Mouse (Mus musculus) hindbrain, embryonic 11.5 days (tissue): Measurements from ENCODE around the gene Pxylp1. TPM values are rescaled to one million over a fixed set of nuclear protein-coding genes. Genes with fewer than 3 reads are reported as not detected.

Source experiments
- ATAC-seq: fragments of 200-750 bp; cut with Nextera tagmentation; 2 replicates; pipeline ENCODE4 v1.8.0; 2017; ENCODE audit warnings: mild to moderate bottlenecking, moderate TSS enrichment, moderate library complexity; ENCODE audit not compliant: low FRiP score
- DNase-seq: peaks from one replicate; pipeline ENCODE4 v3.0.0-alpha.2; 2015; ENCODE audit warnings: low spot score
- H3K27ac ChIP-seq: fragments of 300-500 bp; sonication (generic); 2 replicates; pipeline ENCODE4 v1.5.1; 2014; ENCODE audit warnings: mild to moderate bottlenecking, low read depth, low read length
- H3K27me3 ChIP-seq: fragments of 300-500 bp; sonication (generic); 2 replicates; pipeline ENCODE4 v1.6.1; 2014; ENCODE audit warnings: mild to moderate bottlenecking, low read length, moderate library complexity, mixed read lengths; ENCODE audit not compliant: control insufficient read depth, insufficient read depth
- H3K36me3 ChIP-seq: fragments of 300-500 bp; sonication (generic); 2 replicates; pipeline ENCODE4 v1.6.1; 2014; ENCODE audit warnings: mild to moderate bottlenecking, low read length, moderate library complexity, mixed read lengths; ENCODE audit not compliant: control insufficient read depth, insufficient read depth
- H3K4me1 ChIP-seq: fragments of 300-500 bp; sonication (generic); replicated peaks from 2 replicates; pipeline ENCODE4 v1.6.1; 2014; ENCODE audit warnings: low read length, mixed read lengths; ENCODE audit not compliant: control insufficient read depth, insufficient read depth
- H3K4me2 ChIP-seq: fragments of 300-500 bp; sonication (generic); replicated peaks from 2 replicates; pipeline ENCODE4 v1.6.1; 2014; ENCODE audit warnings: mild to moderate bottlenecking, low read depth, low read length
- H3K4me3 ChIP-seq: fragments of 300-500 bp; sonication (generic); 2 replicates; pipeline ENCODE4 v1.5.1; 2014; ENCODE audit warnings: low read depth, low read length
- H3K9ac ChIP-seq: fragments of 300-500 bp; sonication (generic); 2 replicates; pipeline ENCODE4 v1.6.1; 2014; ENCODE audit warnings: low read depth, low read length
- H3K9me3 ChIP-seq: fragments of 300-500 bp; sonication (generic); 2 replicates; pipeline ENCODE4 v1.6.1; 2016; ENCODE audit warnings: low read length; ENCODE audit not compliant: control insufficient read depth
- WGBS: fragments of 180-500 bp; shearing (Covaris S2); extraction: QIAGEN DNeasy Blood & Tissue Kit; methylation state at CpG from one replicate; pipeline ENCODE4 v1.1.7; 2014; 5-methylcytosine and 5-hydroxymethylcytosine counted together
- polyA plus RNA-seq: library from polyadenylated mRNA; unstranded; fragments of >200 nt; fragmentation: Nextera tagmentation; extraction: Ambion mirVana; gene quantifications from 2 replicates; pipeline ENCODE4 v1.2.1, GENCODE M21; 2014

The Pxylp1 gene
- polyA plus RNA-seq, 1 experiment from 2014 or later = 40.3 TPM

DNA sequence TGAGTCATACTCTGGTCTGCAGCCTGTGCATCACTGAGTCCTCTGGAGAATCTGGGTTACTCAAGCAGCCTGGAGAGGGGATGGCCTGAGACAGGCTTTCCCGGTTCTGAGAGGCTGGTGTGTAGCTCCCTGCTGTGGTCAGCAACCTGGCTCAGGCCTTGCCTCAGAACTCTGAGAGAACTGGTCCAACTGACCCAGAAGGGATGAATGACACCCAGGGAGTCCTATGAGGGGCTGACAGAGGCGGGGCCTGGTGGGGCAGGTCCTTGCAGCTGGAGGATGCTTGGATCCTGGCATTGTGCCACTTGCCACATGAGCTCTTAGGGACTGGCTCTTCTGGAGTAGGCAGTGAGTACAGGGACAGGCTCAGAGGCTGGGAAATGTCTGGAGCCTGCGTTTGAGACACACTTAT lies 47.7 kb downstream of the Pxylp1 start:
- H3K36me3 ChIP-seq = no peaks in the 10 kb centered on the region
- no peaks in the 10 kb centered on the region for H3K9me3 ChIP-seq
- H3K4me3 ChIP-seq = no peak overlapping the region
- no peaks in the 10 kb centered on the region; the same call in none of the 2 replicates for H3K4me1 ChIP-seq
- DNase-seq = no peak
- H3K9ac ChIP-seq = no peak overlapping the region
- 65% methylated on average over 3 of the region's 3 CpGs for WGBS
- no peaks in the 10 kb centered on the region for H3K27me3 ChIP-seq
- no peak for ATAC-seq
- no peak overlapping the region for H3K4me2 ChIP-seq
- no peak overlapping the region for H3K27ac ChIP-seq

DNA sequence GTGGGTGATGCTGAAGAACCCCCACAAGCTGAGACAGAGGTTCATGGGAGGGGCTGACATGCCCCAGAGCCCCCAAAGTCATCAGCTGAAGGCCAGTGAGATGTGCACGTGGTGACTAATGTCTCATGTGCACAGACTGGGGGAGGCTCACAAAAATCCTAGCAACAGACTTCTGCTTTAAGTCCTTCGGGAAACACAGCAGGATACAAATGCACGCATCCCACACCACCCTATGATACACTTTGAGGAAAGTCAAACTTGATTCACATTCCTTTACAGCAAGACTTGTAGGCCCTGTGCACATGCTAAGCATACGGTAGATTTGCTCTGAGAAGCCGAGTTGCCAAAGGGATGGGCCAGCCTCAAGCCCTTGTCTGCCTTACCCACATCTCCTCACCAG lies 53.1 kb downstream of the Pxylp1 start:
- Histone ChIP-seq H3K4me2 (no peak overlapping the region), H3K27me3 (no peaks in the 10 kb centered on the region), H3K9me3 (no peaks in the 10 kb centered on the region), H3K36me3 (no peaks in the 10 kb centered on the region), H3K4me3 (no peak overlapping the region), H3K9ac (no peak overlapping the region), H3K27ac (no peak overlapping the region), H3K4me1 (peaks cover 4% of the 10 kb centered on the region; the same call in 1 of the 2 replicates)
- no peak for DNase-seq
- no peak for ATAC-seq
- 88% methylated on average over 5 of the region's 5 CpGs for WGBS

DNA sequence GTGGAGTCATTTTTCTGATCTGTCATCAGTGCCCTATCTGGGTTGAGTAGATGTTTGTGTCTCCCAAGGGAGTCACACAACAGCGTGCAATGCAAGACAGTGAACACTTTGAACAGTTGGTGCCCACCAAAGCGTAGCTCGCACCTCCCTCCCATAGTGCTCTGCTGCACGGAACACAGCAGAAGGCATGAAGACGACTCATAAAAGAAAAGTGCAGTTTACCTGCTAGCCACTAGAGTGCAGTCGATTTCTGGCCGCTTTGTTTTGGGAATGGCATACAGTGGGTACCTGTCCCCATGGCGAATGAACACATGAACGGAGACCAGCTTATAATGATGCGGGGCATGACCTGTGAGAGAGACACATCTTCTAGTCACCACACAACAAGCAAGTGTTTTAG lies 53.6 kb downstream of the Pxylp1 start:
- DNase-seq = peak; percentile 54
- no peaks in the 10 kb centered on the region for H3K27me3 ChIP-seq
- peak overlapping the region; percentile 75; the same call in 1 of the 2 replicates for H3K27ac ChIP-seq
- peaks cover 4% of the 10 kb centered on the region; the same call in 1 of the 2 replicates for H3K4me1 ChIP-seq
- H3K9ac ChIP-seq = no peak overlapping the region
- H3K9me3 ChIP-seq = no peaks in the 10 kb centered on the region
- 42% methylated on average over 10 of the region's 10 CpGs for WGBS
- no peak overlapping the region for H3K4me3 ChIP-seq
- H3K4me2 ChIP-seq = no peak overlapping the region
- H3K36me3 ChIP-seq = no peaks in the 10 kb centered on the region
- peak; percentile 34; the same call in 1 of the 2 replicates for ATAC-seq

DNA sequence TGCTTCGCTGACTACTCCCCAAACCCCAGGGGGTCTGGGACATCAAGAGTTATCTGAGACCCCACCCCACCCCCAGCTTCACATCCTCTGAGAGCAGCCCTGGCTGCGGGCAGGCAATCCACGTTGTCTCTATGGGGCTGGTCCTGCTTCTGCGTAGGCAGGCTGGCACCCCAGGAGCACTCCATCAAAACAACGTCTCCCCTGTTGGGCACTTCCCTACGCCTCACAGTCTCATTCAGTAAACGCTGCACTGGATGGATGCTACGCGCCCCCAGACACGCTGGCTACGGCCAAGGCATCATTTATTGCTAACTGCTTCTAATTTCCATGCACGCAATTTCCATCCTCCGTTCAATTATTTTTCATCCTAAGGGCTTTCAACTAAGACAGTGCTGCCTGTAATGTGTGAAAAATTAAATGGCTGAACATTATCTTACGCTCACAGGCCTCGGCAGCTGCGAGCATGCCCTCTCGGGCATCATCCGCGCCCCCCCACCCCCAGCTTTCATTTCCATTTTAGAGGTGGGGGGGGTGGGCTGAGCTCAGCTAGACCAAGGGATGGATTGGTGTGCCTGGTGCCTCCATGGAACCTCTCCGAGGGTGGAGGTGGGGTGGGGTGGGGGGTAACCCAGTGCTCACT lies 54.6 kb downstream of the Pxylp1 start:
- H3K4me1 ChIP-seq = peaks cover 4% of the 10 kb centered on the region; the same call in 1 of the 2 replicates
- 0 out of 2 replicates have a peak overlapping the region, but pooled peaks have one; percentile 31 for H3K9ac ChIP-seq
- DNase-seq (no peak), ATAC-seq (peak; percentile 53)
- H3K27me3 ChIP-seq = no peaks in the 10 kb centered on the region
- H3K36me3 ChIP-seq = no peaks in the 10 kb centered on the region
- H3K9me3 ChIP-seq = no peaks in the 10 kb centered on the region
- WGBS = 28% methylated on average over 20 of the region's 20 CpGs
- peak overlapping the region; percentile 19; the same call in 1 of the 2 replicates for H3K4me2 ChIP-seq
- H3K27ac ChIP-seq = peak overlapping the region; percentile 75
- no peak overlapping the region for H3K4me3 ChIP-seq

DNA sequence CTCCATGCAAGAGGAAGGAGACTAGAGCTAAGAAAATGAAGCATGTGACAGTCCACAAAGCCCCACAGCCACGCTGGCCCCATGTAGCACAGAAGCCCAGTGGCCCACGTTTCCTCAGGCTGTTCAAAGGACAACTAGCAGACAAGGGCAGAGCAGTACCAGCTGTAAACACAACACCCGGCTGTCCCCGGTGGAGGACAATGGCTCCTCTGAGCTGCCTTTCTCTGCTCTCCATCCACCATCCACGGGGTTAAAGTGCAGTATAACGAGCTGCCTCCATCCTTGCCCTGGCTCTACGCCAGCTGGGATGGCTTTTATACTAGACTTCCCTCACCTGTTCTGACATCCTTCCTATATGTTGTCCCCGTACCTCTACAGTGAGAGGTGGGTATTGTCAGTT lies 55.5 kb downstream of the Pxylp1 start:
- Histone ChIP-seq H3K4me3 (no peak overlapping the region), H3K27me3 (no peaks in the 10 kb centered on the region), H3K36me3 (no peaks in the 10 kb centered on the region), H3K4me2 (no peak overlapping the region), H3K9ac (0 out of 2 replicates have a peak overlapping the region, but pooled peaks have one; percentile 21), H3K27ac (0 out of 2 replicates have a peak overlapping the region, but pooled peaks have one; percentile 44), H3K4me1 (peaks cover 4% of the 10 kb centered on the region; the same call in 1 of the 2 replicates), H3K9me3 (no peaks in the 10 kb centered on the region)
- ATAC-seq = peak; percentile 26
- WGBS = 31% methylated on average over 8 of the region's 8 CpGs
- DNase-seq = no peak

DNA sequence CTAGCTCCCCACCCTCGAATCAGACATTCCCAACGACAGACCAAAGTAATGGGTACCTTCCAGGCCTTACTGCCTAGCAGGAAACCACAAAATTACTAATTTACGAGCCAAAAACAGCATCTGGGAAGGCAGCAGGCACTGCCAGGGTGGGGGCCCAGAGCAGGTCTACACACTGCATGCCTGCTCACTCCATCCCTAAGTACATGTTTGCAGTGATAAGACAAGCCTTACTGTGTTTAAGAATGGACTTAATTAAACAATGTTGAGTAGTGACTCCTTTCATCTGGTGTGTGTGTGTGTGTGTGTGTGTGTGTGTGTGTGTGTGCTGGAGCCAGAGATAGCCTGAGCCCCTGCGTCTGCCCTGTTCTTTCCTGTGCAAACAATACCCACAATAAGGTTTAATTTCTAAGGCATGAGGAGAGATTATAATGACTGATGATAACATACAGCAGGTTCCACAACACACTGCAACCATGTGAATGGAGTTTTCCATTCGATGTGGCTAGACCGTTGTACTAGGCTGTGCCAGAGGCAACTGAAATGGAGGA lies 57.0 kb downstream of the Pxylp1 start:
- WGBS = 93% methylated on average over 6 of the region's 6 CpGs
- no peak for DNase-seq
- Histone ChIP-seq H3K36me3 (no peaks in the 10 kb centered on the region), H3K27ac (no peak overlapping the region), H3K4me2 (no peak overlapping the region), H3K9me3 (no peaks in the 10 kb centered on the region), H3K9ac (no peak overlapping the region), H3K4me1 (peaks cover 4% of the 10 kb centered on the region; the same call in 1 of the 2 replicates), H3K27me3 (no peaks in the 10 kb centered on the region), H3K4me3 (no peak overlapping the region)
- ATAC-seq = no peak

DNA sequence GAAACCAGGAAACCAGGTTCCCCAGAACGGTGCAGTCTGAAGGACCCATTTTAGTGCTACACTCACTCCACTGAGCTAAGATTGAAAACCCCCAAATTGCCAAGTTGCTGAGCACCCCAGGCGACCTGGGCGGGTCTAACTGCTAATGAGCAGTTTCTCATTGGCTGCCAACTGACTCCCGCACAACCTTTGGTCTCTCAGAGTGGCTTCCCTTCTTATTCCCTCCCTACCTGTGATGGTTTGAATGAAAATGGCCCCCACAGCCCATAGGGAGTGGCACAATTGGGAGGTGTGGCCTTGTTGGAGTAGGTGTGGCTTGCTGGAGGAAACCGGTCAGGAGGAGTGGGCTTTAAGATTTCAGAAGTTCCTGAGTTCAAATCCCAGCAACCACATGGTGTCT lies 58.9 kb downstream of the Pxylp1 start:
- H3K9ac ChIP-seq = no peak overlapping the region
- no peaks in the 10 kb centered on the region for H3K27me3 ChIP-seq
- DNase-seq (no peak), ATAC-seq (no peak)
- H3K4me1 ChIP-seq = peaks cover 3% of the 10 kb centered on the region; the same call in 1 of the 2 replicates
- H3K4me2 ChIP-seq = no peak overlapping the region
- 71% methylated on average over 5 of the region's 5 CpGs for WGBS
- no peaks in the 10 kb centered on the region for H3K36me3 ChIP-seq
- no peaks in the 10 kb centered on the region for H3K9me3 ChIP-seq
- H3K27ac ChIP-seq = no peak overlapping the region
- no peak overlapping the region for H3K4me3 ChIP-seq

DNA sequence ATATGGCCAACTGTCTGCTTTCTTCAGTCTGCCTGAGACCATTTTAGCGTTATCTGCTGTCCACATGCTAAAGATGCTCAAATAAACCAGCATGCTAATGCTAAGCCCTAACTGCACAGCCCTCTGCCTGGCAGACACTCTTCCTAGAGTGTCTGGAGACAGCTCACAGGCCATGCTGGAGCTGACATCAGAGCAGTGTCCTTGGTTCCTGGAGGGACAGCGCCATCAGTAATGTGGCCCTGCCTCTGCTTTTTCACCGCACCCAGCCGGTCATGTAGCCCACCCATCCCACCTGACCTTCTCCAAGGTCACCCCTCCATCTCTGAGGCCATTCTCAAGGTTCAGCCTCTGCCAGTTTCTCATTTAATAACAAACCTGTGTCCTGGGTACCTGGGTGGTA lies 60.0 kb downstream of the Pxylp1 start:
- no peak overlapping the region for H3K4me2 ChIP-seq
- H3K27ac ChIP-seq = no peak overlapping the region
- 85% methylated on average over 4 of the region's 4 CpGs for WGBS
- no peak for ATAC-seq
- H3K36me3 ChIP-seq = no peaks in the 10 kb centered on the region
- no peaks in the 10 kb centered on the region for H3K27me3 ChIP-seq
- no peak for DNase-seq
- H3K9me3 ChIP-seq = no peaks in the 10 kb centered on the region
- H3K9ac ChIP-seq = no peak overlapping the region
- no peaks in the 10 kb centered on the region; the same call in 1 of the 2 replicates for H3K4me1 ChIP-seq
- no peak overlapping the region for H3K4me3 ChIP-seq

DNA sequence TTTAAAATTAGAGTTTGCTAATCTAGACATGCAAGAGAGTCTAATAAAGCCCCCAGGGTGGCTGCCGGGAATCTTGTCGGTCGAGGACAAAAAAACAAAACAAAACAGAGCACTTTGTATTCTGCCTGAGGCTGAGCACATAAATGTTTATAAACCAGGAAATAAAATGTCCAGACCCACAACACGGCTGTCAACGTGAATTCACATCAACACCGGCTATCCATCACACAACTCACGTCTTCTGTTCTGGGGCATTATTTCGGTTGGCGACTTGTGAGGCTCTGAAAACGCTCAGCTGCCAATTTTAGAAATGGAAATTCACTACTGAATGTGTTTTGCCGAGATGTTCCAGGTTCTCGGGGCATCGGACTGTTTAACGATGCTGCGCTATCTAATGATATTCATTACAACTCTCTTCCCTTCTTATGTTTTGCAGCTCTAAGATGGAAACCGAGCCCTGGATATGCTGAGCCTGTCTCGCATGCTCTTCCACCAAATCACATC lies 61.6 kb downstream of the Pxylp1 start:
- no peak overlapping the region for H3K9ac ChIP-seq
- H3K27me3 ChIP-seq = no peaks in the 10 kb centered on the region
- no peaks in the 10 kb centered on the region for H3K36me3 ChIP-seq
- 79% methylated on average over 17 of the region's 17 CpGs for WGBS
- ATAC-seq (no peak), DNase-seq (no peak)
- no peak overlapping the region for H3K27ac ChIP-seq
- no peak overlapping the region for H3K4me2 ChIP-seq
- H3K9me3 ChIP-seq = no peaks in the 10 kb centered on the region
- H3K4me3 ChIP-seq = no peak overlapping the region
- no peaks in the 10 kb centered on the region for H3K4me1 ChIP-seq
